Mouse (Mus musculus): ENCODE results near the gene Gm38431. TPM values are rescaled to one million over a fixed set of nuclear protein-coding genes. Genes with fewer than 3 reads are reported as not detected.
"Not testable (repeated sequence)": the region's sequence is repeated elsewhere in the genome, so short reads cannot be mapped to it uniquely, and the experiment has no call there.

The Gm38431 gene
- total and polyA plus RNA-seq, 3 experiments: 1.1 to 30.5 (median 9.8) TPM

DNA sequence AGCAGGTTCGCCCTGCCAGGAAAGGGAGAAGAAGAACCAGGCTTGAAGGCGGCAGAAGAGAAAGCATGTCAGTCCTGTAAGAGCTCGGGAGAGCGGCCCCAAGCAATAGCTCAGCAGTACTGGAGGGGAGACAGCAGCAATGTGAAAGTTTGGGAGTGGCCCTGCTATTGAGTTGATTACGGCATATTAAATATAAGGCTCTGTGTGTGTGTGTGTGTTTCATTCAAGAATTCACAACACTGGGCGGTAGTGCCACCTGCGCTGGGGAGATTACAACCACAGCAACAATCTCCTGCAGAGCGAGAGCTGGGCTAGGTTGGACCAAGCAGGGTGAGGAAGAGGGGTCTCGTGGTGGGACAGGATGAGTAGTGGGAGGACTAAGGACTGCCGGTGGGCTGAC lies 40.2 kb downstream of the Gm38431 start:
- Histone ChIP-seq H3K4me3 (replicated peaks in 1 of 3; ENCODE audit: low read depth in 2 of 3, low read length in 2 of 3, poor library complexity in 1 of 3) (no peak overlapping the region), H3K36me3 (replicated peaks in 1 of 2; ENCODE audit: control insufficient read depth in 1 of 2, insufficient read depth in 1 of 2, low read length in 1 of 2) (no peaks in the 10 kb centered on the region), H3K79me2 (replicated peaks; ENCODE audit: control insufficient read depth, extremely low read depth, insufficient read depth, poor library complexity, severe bottlenecking) (no peaks in the 10 kb centered on the region), H3K27me3 (replicated peaks) (peaks cover 2% of the 10 kb centered on the region), H3K4me2 (ENCODE audit: insufficient read depth, low read depth, poor library complexity, severe bottlenecking) (no peak overlapping the region), H3K9me3 (replicated peaks; ENCODE audit: low read length) (no peaks in the 10 kb centered on the region), H3K9ac (ENCODE audit: insufficient read depth, low read depth) (no peak overlapping the region), H3K27ac (ENCODE audit: insufficient read depth, low read depth) (no peak overlapping the region), H3K4me1 (ENCODE audit: control insufficient read depth in 1 of 2, insufficient read depth in 2 of 2) (no peaks in the 10 kb centered on the region)
- TF ChIP-seq RAD21 (IDR thresholded peaks at IDR 0.05; ENCODE audit: low read depth, low read length): no peak
- DNase-seq (ENCODE audit: extremely low read depth): no peak
- in situ Hi-C loops (cut with MboI; ENCODE audit: low pct_ligation_motif_present, low pct_unique_long_range_greater_than_20kb, low sequenced_read_pairs): no loop called here
- dilution Hi-C loops (cut with MboI; ENCODE audit: extremely low pct_ligation_motif_present, extremely low pct_unique_long_range_greater_than_20kb, low sequenced_read_pairs): no loop called here

DNA sequence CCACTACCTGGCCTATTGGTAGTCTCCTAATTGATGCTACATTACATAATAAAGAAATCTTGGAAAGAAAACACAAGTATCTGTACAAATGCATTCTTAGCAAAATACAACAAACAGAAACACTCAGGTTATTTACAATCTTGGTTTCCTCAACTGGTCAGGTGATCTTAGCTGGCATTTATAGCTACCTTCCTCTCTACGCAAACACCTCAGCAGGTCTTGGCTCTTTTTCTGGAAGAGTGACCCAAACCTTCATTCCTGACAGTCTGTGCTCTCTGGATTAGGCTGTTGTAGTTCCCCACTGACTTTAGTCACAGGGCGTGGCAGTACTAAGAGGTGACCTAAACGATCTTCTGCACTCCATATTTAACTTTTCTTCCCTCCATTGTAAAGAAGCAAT lies 46.6 kb downstream of the Gm38431 start:
- Histone ChIP-seq H3K79me2 (replicated peaks; ENCODE audit: control insufficient read depth, extremely low read depth, insufficient read depth, poor library complexity, severe bottlenecking) (no peaks in the 10 kb centered on the region), H3K27me3 (replicated peaks) (no peaks in the 10 kb centered on the region), H3K4me2 (ENCODE audit: insufficient read depth, low read depth, poor library complexity, severe bottlenecking) (no peak overlapping the region), H3K4me3 (replicated peaks in 1 of 3; ENCODE audit: low read depth in 2 of 3, low read length in 2 of 3, poor library complexity in 1 of 3) (no peak overlapping the region), H3K9me3 (replicated peaks; ENCODE audit: low read length) (no peaks in the 10 kb centered on the region), H3K36me3 (replicated peaks in 1 of 2; ENCODE audit: control insufficient read depth in 1 of 2, insufficient read depth in 1 of 2, low read length in 1 of 2) (no peaks in the 10 kb centered on the region), H3K27ac (ENCODE audit: insufficient read depth, low read depth) (no peak overlapping the region), H3K4me1 (ENCODE audit: control insufficient read depth in 1 of 2, insufficient read depth in 2 of 2) (peaks cover 8 to 15% of the 10 kb centered on the region in 2 experiments), H3K9ac (ENCODE audit: insufficient read depth, low read depth) (no peak overlapping the region)
- in situ Hi-C loops (cut with MboI; ENCODE audit: low pct_ligation_motif_present, low pct_unique_long_range_greater_than_20kb, low sequenced_read_pairs) (no loop called here), dilution Hi-C loops (cut with MboI; ENCODE audit: extremely low pct_ligation_motif_present, extremely low pct_unique_long_range_greater_than_20kb, low sequenced_read_pairs) (no loop called here)
- no peak for DNase-seq (ENCODE audit: extremely low read depth)
- TF ChIP-seq ELF1 (IDR thresholded peaks at IDR 0.05; ENCODE audit: low read depth, low read length): no peak
- TF ChIP-seq NRF1 (IDR thresholded peaks at IDR 0.05; ENCODE audit: low read depth, low read length): no peak
- TF ChIP-seq GABPA (IDR thresholded peaks at IDR 0.05; ENCODE audit: insufficient replicate concordance, low read depth, low read length): no peak
- no peak for TF ChIP-seq IRF4 (IDR thresholded peaks at IDR 0.05; ENCODE audit: low read depth, low read length)
- TF ChIP-seq JUN (IDR thresholded peaks at IDR 0.05; ENCODE audit: insufficient read depth, low read depth, low read length): no peak
- no peak for TF ChIP-seq MAFK (IDR thresholded peaks at IDR 0.05; ENCODE audit: insufficient replicate concordance, low read length)
- no peak for TF ChIP-seq ZNF384 (IDR thresholded peaks at IDR 0.05; ENCODE audit: low read depth, low read length)
- no peak for TF ChIP-seq MEF2A (IDR thresholded peaks at IDR 0.05; ENCODE audit: borderline replicate concordance, low read depth, low read length)
- TF ChIP-seq RAD21 (IDR thresholded peaks at IDR 0.05; ENCODE audit: low read depth, low read length): no peak
- TF ChIP-seq E2F4 (IDR thresholded peaks at IDR 0.05; ENCODE audit: insufficient replicate concordance, low read depth, low read length): no peak

DNA sequence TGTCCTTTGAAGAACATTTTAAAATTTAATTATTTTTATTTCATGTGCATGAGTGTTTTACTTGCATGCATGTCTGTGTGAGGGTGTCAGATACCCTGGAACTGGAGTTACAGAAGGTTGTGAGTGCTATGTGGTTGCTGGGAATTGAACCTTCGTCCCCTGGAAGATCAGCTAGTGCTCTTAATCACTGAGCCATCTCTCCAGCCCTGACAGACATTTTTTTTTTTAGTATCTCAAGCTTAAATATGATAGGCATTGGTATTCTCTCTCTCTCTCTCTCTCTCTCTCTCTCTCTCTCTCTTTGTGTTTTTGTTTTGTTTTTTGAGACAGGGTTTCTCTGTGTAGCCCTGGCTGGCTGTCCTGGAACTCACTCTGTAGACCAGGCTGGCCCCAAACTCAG lies 47.0 kb downstream of the Gm38431 start:
- H3K4me3 ChIP-seq (replicated peaks in 1 of 3; ENCODE audit: low read depth in 2 of 3, low read length in 2 of 3, poor library complexity in 1 of 3); H3K79me2 ChIP-seq (replicated peaks; ENCODE audit: control insufficient read depth, extremely low read depth, insufficient read depth, poor library complexity, severe bottlenecking); H3K27me3 ChIP-seq (replicated peaks); DNase-seq (ENCODE audit: extremely low read depth); H3K9me3 ChIP-seq (replicated peaks; ENCODE audit: low read length); H3K9ac ChIP-seq (ENCODE audit: insufficient read depth, low read depth); H3K4me2 ChIP-seq (ENCODE audit: insufficient read depth, low read depth, poor library complexity, severe bottlenecking); in situ Hi-C loops (cut with MboI; ENCODE audit: low pct_ligation_motif_present, low pct_unique_long_range_greater_than_20kb, low sequenced_read_pairs); H3K36me3 ChIP-seq (replicated peaks in 1 of 2; ENCODE audit: control insufficient read depth in 1 of 2, insufficient read depth in 1 of 2, low read length in 1 of 2); H3K27ac ChIP-seq (ENCODE audit: insufficient read depth, low read depth); dilution Hi-C loops (cut with MboI; ENCODE audit: extremely low pct_ligation_motif_present, extremely low pct_unique_long_range_greater_than_20kb, low sequenced_read_pairs): not testable (repeated sequence)
- peaks cover 9 to 15% of the 10 kb centered on the region in 2 experiments for H3K4me1 ChIP-seq (ENCODE audit: control insufficient read depth in 1 of 2, insufficient read depth in 2 of 2)
